Mouse (Mus musculus) stomach, postnatal 0 days (tissue): ENCODE measurements around the gene Hoxd4.

Source experiments
- CTCF ChIP-seq: IDR thresholded peaks from 2 replicates; pipeline ENCODE4 v1.5.1; 2016; ENCODE audit warnings: antibody characterized with exemption, low read depth, mild to moderate bottlenecking, moderate library complexity
- EP300 ChIP-seq: optimal IDR thresholded peaks from 2 replicates; pipeline ENCODE3; 2016; ENCODE audit warnings: antibody characterized with exemption

- TF ChIP-seq CTCF (no peak), EP300 (no peak)
Measured at GRCm38 (mm10) chr2:74699664-74700545, 11.8 kb upstream of the Hoxd4 start.
